Mouse (Mus musculus) spleen, adult 2 months (tissue): ENCODE measurements at regions not wholly inside any gene's neighbourhood (a gene's known extent, or its start where the extent isn't known, plus 50 kb on each side); places are given as distances from the start of the nearest gene placed in this dataset.

Experiments used
- CTCF ChIP-seq: fragments of 200-500 bp; IDR thresholded peaks from 2 replicates; pipeline ENCODE4 v1.5.1; 2011; ENCODE audit warnings: mild to moderate bottlenecking, inconsistent platforms; ENCODE audit not compliant: insufficient read depth, insufficient read length, insufficient replicate concordance; ENCODE audit errors: extremely low read depth
- POLR2A ChIP-seq: fragments of 200-500 bp; IDR thresholded peaks from 2 replicates; pipeline ENCODE4 v1.6.1; 2011; ENCODE audit warnings: low read depth, low read length, inconsistent platforms

DNA sequence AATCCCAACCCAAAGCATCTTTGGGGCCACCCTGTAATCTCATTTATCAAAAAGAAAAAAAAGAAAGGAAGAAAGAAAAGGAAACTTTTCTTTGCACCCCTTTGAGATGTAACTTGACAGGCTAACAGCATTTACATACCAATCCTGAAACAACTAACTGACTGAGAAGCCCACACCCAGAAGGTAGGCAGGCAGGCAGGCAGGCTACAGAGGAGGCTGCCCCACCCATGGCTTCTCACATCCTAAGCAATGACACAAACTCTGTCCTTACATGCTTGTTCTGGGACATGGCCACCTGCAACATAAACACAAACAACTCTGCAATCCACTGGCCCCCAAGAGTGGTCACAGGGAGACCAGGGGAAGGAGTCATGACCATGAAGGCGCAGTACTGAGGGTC lies 97.5 kb upstream of the Nkx1-1 start:
- TF ChIP-seq POLR2A (no peak), CTCF (no peak)
